Mouse (Mus musculus) MEL-GATA-1-ER (cell line): Measurements from ENCODE around the gene Ywhag.

Experiments
- DNase-seq: peaks from one replicate; pipeline ENCODE4 v3.0.0-alpha.2; 2012; ENCODE audit warnings: low read depth; ENCODE audit errors: extremely low read depth

Ywhag gene

DNA sequence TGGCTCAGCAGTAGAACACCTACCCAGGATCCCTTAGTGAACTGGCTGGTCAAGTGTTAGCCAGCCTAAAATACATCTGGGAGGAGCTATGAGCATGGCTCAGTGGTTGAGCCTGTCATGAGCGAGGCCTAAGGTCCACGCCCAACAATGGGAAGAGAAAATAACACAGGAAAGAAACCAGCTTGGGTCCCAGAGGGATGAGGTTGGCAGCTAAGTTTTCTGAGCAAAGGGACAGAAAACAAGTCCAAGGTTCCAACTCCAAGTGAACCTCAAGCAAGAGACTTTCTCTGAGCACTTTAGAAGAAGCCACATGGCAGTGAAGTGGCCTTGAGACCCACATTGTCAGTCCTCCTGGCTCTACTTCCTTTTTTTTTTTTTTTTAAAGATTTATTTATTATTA is 17.2 kb upstream of the Ywhag start:
- no peak for DNase-seq

DNA sequence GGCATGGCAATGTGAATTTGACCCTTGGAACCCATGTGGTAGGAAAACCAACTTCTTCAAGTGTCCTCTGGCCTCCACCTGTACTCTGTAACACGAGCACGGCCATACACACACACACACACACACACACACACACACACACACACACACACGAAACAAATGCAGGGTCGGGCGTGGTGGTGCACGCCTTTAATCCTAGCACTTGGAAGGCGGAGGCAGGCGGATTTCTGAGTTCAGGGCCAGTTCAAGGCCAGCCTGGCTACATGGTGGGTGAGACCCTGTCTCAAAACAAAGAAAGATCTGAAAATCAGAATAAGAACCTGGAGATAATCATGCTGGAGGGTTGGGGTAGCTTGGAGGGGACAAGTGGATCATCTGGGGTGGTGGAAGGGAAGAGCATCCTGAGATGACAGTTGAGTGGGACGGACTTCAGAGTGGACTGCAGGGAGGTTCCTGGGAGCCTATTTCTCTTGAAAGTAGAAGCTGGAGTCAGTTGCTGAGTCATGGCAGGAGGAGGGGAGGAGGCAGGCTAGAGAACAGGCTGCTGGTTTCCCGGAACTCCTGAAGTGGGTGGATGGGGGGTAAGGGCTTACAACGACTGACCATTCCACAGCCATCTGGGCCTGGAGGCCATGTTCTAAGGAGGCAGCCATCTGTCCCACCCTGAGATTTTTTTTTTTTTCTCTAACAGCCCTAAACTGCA is 16.4 kb upstream of the Ywhag start:
- DNase-seq = no peak

DNA sequence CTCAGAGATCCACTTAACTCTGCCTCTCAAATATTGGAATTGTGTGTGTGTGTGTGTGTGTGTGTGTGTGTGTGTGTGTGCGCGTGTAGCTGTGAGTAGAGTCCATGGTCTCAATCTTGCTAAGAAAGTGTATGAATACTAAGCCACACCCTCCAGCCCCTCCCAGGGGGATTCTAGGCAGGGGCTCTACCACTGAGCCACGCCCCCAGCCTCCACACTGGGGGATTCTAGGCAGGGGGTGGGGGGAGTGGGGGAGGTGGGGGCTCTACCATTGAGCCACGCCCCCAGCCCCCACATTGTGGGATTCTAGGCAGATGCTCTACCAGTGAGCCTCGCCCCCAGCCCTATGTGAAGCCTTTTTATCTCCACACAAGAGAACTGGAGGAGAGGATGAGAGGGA is 12.2 kb upstream of the Ywhag start:
- no peak for DNase-seq

DNA sequence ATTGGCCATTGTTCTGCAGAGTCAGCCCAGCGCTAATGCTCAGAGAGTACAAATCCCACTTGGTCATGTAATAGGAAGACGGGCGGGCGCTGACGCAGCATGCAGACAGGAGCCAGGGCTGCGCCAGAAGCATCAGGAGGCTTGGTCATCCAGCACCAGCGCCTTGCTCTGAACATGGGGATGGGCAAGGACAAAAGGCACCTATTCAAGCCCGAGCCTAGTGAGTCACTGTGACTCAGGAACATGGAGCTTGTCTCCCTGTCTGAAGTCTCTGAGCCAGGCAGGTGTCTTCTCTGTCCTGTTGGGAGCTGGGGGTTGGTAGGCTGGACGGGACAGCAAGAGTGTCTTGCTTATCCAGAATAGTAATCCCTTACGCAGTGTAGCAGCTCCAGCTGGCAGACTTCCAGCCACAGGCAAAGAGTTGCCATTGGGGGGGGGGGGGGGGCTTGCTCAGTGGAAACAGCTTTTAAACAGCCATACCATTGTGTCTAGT is 11.5 kb upstream of the Ywhag start:
- no peak for DNase-seq

DNA sequence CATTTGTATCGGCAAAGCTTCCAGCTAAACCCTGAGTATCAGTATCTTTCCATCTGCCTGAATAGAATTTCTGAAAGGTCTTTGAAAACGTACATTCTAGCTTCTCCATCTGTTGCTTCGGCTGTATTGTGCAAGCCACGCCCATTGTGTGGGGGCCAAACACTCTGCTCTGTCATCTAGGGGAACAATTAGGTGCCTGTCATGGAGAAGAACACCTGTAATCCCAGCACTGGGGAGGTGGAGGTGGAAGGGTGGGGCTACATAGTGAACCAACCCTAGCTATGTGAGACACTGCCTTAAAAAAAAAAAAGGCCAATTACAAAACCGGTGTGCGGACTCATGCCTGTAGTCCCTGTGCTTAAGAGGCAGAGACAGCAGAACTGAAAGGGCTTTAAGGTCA is 8.3 kb upstream of the Ywhag start:
- no peak for DNase-seq

DNA sequence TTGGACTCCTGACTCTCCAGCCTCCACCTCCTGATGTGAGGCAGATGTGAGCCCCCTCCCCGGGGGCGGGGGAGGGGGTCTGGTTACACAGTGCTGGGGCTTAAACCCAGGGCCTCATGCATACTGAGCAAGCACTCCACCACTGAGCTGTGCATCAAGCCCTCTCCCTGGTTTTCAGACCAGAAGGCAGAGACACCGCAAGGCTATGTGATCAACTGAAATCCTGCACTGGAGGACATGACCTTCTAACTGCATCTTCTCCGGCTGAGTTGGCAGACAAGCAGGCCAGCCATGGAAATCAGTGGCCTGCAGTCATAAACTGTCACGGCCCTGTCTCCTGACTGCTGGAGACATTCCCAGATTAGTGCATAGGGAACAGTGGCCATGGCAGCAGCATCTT is 6.2 kb upstream of the Ywhag start:
- no peak for DNase-seq

DNA sequence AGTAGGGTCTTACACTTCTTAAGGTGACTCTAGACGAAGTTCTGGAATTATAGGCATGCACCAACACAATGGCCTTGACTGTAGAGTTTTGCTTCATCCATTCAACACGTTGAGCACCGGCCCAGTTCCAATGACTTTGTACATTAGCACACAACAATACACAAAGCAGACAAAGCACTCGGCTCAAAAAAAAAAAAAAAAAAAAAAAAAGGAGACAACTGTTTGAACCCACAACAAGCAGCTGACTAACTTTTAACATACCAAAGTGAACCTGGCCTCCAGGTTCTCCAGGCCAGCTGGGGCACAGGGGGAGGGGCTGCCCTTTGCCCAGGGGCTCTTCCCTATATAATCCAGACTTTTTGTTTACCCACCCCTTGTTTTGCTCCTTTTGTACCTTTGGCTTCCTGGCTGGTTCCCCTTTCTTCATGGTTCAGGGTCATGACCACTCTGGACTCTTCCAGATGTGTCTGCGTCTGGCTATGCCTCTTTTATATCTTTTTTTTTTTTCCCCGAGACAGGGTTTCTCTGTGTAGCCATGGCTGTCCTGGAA is 1.3 kb upstream of the Ywhag start:
- no peak for DNase-seq

DNA sequence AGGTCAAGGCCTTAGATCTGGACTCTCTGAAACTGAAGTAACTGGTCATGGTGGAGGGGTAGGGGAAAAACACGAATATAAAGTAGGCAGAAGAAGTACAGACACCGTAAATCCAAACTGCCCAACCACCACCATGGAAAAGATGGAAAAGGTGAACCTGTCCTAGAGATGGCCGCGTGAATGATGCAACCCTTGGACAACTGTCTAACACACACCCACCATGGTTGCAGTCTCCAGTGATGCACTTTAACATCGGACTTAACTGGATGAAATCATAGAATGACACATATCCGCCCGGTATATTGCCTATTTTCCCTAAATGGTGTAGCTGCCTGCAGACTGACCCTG is 734 bp upstream of the Ywhag start:
- DNase-seq = no peak

DNA sequence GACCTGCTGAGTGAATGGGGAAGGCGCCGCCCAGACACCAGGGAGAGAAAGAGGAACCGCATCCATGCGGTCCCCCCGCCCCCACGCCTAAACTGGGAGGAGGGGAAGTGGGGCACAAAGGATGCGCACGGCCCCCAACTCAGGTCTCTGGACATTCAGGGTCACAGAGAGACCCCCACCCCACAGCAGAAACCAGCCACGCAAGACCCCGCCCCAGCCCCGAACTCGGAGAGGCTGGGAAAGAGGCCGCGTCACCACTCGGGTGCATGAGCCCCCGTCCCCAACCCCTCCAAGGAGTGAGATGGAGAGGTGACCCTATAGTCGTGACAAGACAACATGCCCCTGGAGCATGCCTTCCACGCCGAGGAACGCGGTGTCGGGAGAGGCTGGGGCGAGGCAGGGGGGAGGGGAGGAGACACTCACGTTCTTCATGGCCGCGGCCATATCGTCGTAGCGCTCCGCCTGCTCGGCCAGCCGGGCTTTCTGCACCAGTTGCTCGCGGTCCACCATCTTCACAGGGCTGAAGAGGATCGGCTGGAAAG is 445 bp downstream of the Ywhag start:
- DNase-seq = peak; percentile 59

DNA sequence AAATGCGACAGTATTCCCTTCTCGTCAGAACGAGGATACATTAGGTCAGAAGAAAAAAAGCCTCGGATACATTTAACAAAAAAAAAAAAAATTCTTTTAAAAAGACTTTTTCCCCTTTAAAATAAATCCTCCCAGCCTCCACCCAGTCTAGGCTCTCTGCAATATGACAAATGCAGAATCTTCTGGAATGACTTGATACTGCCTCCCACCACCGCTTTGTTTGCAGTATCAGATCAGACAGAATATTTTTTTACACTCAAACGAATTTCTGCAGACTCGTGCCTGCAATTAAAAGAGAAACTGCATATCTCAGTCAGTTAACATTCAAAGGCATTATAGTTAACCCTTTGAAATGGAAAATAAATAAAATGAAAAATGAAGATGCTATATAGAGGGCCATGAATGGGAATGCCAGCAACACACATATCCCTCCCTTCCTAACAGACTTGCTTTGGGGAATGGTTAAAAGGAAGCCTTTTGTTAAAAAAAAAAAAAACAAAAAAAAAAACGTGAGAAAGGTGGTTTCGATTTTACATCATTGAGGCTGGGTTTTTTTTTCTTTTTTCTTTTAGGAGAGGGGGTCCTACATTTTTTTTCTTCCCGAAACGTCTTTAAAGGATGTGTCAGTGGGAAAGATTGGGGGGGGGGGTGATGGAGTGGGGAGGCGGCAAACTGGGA is 1.1 kb downstream of the Ywhag start:
- no peak for DNase-seq

DNA sequence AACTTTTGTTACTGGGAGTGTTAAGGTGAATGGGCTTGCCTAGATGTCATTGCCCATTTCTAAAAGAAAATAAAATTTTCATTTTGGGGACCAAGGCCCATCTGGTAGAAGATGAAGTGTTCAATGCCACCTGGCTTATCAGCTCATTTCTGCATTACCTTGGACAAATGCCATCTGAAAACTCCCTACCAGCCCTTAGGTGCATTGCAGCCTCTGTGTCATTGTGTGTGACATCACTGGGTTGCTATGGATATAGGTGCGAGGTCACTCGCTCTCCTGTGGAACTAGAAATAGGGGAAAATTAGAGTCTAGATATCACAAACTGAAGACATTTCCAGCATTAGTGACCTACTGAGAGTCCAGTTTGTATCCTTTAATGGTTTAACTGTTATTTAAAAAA is 2.1 kb downstream of the Ywhag start:
- no peak for DNase-seq

DNA sequence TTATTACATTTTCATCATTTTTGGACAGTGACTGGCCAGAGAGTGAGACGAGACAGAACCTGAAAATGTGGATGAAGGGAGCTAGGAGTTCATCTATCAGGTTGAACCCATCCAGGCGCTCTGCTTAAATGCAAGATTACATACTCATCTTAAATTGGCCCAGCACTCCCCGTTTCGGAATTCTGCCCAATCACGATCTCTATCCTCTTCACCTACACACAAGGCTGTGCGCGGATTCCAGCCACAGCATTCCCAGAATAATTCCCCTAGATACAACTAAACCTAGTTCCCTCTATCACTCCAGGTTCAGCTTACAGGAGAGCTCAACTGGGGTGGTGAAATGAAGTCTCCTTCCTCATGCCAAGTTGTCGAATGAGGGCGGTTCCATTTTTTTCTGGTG is 2.9 kb downstream of the Ywhag start:
- DNase-seq = no peak

DNA sequence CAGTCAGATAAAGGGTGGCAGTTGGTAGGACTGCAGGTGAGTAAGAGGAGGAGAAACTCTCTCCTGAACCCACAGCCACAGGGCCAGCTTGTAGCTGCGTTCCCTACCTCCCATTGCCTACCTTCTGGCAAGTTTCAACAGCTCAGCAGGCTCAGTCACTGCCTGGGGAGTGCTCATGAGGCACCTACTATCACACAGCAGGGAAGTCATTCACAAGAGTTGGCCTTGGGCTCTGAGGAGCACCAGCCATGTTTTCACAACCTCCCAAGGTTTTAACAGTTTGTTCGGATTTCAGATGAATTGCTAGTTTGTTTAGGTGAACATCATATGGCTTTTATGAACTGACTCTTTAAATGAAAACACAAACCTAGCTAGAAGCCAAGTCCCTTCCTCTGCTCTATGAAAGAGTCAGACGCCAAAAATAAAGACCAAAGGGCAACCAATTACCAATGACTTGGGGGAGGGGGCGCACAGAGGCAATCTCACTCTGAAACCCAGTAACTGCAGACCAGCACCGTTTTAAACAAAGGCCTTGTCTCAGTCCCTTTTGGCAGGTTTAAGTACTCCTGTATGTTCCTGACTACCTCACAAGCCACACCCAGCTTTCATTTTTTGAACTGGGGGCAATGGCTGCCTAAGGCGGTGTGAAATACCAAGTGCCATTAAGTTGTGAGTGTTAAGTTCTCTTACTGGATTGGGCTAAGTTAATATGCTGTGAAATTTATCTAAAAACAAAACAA is 4.6 kb downstream of the Ywhag start:
- no peak for DNase-seq

DNA sequence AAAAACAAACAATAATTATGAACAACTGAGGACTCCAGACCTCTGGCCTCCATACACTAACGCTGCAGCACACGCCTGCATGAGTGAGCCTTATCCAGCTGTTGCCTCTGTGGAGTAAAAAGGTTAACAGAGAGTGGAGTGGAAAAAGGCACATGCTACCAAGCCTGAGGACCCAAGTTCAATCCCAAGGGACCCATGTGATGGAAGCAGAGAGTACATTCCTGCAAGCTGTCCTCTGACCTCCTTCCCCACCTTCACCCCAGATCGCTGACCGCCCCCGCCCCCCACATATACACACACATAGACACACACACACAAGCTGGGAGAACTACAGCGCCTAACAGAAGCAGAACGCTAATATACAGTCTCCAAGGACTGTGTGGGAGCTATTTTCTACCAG is 10.5 kb downstream of the Ywhag start:
- DNase-seq = no peak

DNA sequence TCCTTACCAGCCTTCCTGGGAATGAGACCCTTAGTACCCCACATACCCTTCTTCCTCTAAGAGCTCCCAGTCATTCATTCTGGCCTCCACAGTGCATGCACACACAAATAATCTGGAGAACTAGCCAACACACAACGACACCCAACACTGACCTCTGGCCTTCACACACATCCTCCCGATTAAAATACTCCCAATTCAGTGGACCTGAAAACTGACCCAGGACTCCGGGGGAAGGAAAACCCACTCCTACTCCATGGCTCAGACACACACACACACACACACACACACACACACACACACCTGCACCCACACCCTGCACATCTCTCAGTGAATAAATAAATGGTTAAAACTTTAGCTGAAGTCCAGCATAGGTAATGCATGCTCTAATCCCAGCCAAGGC is 14.5 kb downstream of the Ywhag start:
- DNase-seq = no peak

DNA sequence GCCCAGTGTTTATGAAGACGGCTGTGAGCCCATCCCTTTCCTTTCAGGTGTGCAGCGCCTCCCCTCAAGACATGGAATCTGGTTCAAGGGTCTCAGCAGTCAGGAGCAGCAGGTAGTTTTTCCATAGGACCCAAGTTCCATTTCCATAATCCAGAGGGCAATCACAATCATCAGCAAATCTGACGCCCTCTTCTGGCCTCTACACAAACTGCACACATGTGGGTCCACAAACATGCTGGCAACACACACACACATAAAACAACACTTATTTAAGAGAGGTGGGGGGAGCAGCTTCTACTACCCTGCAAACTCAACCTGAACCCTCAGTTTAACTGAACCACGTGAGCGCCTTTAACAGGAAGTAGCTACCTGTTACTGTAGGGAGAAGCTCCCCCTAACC is 15.8 kb downstream of the Ywhag start:
- DNase-seq = no peak

DNA sequence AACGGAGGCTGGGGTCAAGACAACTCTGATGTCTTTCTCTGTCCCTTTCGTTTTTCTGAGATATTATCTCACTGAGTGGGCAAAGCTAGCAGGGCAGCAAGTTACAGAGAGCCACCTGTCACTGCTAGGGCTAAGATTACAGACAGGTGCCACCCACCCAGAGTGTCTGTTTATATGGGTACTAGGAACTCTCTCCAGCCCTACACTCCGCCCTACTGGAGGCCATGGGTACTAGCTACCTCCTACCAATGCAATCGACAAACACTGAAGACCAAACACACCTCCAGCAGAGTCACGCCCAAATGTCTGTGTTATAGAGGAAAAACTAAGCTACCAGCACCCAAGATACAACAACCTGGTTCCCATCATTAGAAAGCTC is 16.4 kb downstream of the Ywhag start:
- no peak for DNase-seq

DNA sequence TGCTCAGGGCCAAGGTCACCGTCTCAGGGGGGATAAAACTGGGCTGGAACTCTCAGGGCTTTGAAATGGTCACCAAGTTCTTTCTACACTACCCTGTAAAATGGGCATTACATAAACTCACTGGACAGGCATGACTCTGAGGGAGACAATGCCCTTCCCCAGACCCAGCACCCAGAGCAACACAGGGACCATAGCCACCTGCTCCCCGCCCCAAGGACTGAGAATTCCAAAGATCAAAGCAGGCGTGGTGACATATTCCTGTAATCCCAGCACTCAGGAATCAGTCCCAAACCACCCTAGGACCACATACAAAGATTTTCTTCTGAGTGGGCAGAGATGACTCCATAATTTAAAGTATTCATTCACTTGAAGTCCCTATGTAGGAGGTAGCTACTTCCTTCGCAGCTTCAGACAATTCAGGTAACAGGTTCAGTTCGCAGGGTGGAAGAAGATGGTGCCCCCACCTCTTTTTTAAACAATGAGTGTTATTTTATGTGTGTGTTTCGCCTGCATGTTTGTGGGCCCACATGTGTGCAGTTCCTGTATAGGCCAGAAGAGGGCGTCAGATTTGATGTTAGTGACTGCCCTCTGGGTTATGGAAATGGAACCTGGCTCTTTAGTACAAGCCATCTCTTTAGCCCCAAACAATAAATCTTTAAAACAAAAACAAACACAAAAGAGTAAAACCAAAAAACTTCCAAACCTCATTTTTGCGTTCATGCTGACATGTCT is 16.9 kb downstream of the Ywhag start:
- DNase-seq = no peak

DNA sequence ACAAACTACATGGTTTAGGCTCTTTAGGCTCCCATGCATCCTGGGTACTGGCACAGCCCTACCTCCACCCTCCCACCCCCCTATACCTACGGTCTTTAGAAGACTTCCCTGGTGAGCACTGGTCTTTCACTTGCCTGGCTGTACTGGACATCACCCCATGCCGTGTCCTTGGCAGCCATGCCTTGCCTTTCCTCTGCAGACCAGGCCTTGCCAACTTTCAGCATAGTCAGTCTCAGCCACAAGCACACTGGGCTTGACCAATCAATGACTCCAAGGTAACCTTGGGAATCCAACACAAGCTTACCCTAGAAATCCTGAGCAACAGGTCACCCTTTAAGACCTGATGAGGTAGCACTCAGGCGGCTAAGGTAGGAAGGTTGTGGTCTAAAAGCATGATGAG is 17.8 kb downstream of the Ywhag start:
- no peak for DNase-seq

DNA sequence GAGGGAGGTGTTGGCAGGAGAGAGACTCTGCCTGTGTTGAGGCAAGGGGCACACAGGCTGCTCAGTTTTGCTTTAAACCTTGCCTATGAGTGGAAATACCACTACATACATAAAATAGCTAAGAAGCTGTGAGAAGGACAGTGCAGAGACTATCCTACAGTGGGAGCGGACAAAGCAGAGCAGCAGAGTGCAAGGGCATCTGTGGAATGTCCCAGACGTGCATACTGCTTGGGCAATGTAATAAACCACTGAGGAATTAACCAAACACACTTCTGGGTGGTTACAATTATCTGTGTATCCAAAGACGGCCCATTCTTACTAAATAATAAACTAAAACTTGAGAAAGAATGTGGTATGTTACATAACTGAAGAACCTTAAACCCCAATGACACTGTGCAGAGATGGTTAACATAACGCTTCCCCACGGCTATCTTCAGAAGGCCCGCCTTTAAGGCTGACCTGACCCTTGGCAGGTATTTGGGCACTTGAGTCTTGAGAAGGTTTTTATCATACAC is 18.3 kb downstream of the Ywhag start:
- no peak for DNase-seq

DNA sequence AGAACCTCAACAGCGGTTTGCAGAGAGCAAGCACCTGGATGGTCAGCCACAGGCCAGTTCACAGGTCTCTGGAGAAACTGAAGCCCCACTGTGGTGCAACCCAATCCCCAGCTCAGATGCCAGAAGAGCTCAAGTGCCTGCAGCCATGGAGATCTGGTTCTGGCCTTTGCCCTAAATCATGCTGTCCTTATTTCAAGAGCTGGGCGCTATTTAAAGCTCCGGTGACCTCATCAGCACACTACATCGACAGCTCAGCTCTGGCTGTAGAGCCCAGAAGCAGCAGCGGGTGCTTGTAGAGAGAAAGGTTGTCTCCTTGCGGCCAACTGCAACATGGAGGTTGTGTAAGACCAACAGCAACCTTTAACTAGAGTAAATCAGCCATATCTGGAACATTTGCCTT is 20.3 kb downstream of the Ywhag start:
- no peak for DNase-seq
